Mouse (Mus musculus) fibroblast of lung, adult 2 months (primary cell): ENCODE measurements at regions not wholly inside any gene's neighbourhood (a gene's known extent, or its start where the extent isn't known, plus 50 kb on each side); places are given as distances from the start of the nearest gene placed in this dataset.

ENCODE experiments used
- DNase-seq: peaks from one replicate; pipeline ENCODE4 v3.0.0-alpha.2; 2011; ENCODE audit warnings: low read depth

DNA sequence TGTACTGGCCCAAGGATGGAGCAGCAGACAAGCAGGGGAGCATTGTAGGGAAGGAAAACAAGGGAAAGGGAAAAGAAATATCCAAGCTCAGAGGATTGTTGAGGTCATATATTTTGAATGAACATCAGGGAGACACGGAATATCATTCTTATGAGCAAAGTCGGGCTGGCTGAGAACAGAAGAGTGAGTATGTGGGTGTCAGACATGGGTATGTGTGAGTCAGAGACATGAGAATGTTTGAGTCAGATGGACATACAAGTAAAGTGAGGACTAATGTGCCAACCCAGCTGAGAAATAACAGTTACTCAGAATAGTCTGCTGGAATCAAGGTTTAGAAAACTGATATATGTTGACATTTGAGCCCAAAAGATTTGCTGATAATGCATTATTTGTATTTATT is 1038.9 kb upstream of the Gm597 start:
- peak; percentile 36 for DNase-seq
